Mouse (Mus musculus): ENCODE results near the gene Gm42688. TPM values are rescaled to one million over a fixed set of nuclear protein-coding genes. Genes with fewer than 3 reads are reported as not detected.
A peak's percentile ranks its signal among the peaks of the same experiment; 100 is the strongest.

Gm42688 gene
- polyA plus RNA-seq, 1 experiment from 2014 or later, result 1.9 TPM

DNA sequence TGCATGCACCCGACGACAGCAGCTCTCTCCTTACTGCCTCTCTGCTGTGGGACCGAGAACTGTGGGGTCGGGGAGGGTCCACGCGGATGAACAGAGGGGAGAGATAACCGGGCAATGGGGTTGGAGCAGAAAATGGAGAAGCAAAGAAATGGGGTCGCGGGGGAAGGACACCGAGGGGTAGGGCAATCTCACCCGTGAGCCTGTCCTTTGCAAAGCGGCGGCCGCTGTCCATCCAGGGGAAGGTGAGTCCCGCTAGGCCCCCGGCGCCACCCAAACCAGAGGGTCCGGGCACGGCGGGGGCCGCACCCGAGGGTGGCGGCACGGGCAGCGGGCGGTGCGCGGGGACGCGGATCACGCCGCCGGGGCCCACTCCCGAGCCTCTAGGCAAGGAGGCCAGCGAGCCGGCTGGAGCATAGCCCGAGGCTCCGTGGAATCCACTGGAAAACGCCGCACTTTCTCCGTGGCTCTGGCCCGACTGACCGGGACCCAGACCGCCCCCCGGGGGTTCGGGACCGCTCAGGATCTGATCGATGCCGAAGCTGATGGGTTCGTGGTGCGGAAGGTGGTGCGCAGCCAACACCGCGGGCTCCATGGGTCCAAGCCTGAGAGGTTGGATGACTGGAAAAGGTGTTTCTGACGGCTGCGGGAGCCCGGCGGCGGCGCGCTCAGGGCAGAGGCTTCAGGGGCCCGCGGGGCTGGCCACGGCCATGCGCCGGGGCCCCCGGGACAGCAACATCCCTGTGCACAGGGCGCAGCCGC lies 31.8 kb upstream of the Gm42688 start:
- Histone ChIP-seq H3K4me1 (replicated peaks) (peaks cover 30% of the 10 kb centered on the region), H3K9ac (0 out of 2 replicates have a peak overlapping the region, but pooled peaks have one; percentile 14), H3K4me2 (peak overlapping the region; percentile 45), H3K4me3 (peak overlapping the region; percentile 37), H3K36me3 (no peaks in the 10 kb centered on the region), H3K27me3 (peaks cover 99% of the 10 kb centered on the region), H3K27ac (no peak overlapping the region), H3K9me3 (replicated peaks) (no peaks in the 10 kb centered on the region)
- ATAC-seq (replicated peaks; ENCODE audit: insufficient number of reproducible peaks, insufficient read depth, low FRiP score, low read depth), result peak; percentile 44; the same call in 1 of the 2 replicates
- WGBS, result 1% methylated on average over 69 of the region's 69 CpGs

DNA sequence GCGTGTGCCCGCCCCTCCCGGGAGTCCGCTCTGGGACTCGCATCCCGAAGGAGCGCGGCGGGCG lies 31.3 kb upstream of the Gm42688 start, which contains the start of gene Tlx2:
Tlx2 (minus strand) TSS at position 47 of the 64 bp plus-strand sequence.
- H3K9me3 ChIP-seq (replicated peaks), result no peaks in the 10 kb centered on the region
- H3K9ac ChIP-seq, result 0 out of 2 replicates have a peak within 1 kb of the TSS, but pooled peaks have one; percentile 14
- H3K4me1 ChIP-seq (replicated peaks), result peaks cover 30% of the 10 kb centered on the region
- peak within 1 kb of the TSS; percentile 57 for H3K4me2 ChIP-seq
- no peaks in the 10 kb centered on the region for H3K36me3 ChIP-seq
- peaks cover 99% of the 10 kb centered on the region for H3K27me3 ChIP-seq
- H3K4me3 ChIP-seq, result peak within 1 kb of the TSS; percentile 37
- 2% methylated on average over 8 of the region's 10 CpGs for WGBS
- ATAC-seq (replicated peaks; ENCODE audit: insufficient number of reproducible peaks, insufficient read depth, low FRiP score, low read depth), result no peak
- no peak within 1 kb of the TSS for H3K27ac ChIP-seq

DNA sequence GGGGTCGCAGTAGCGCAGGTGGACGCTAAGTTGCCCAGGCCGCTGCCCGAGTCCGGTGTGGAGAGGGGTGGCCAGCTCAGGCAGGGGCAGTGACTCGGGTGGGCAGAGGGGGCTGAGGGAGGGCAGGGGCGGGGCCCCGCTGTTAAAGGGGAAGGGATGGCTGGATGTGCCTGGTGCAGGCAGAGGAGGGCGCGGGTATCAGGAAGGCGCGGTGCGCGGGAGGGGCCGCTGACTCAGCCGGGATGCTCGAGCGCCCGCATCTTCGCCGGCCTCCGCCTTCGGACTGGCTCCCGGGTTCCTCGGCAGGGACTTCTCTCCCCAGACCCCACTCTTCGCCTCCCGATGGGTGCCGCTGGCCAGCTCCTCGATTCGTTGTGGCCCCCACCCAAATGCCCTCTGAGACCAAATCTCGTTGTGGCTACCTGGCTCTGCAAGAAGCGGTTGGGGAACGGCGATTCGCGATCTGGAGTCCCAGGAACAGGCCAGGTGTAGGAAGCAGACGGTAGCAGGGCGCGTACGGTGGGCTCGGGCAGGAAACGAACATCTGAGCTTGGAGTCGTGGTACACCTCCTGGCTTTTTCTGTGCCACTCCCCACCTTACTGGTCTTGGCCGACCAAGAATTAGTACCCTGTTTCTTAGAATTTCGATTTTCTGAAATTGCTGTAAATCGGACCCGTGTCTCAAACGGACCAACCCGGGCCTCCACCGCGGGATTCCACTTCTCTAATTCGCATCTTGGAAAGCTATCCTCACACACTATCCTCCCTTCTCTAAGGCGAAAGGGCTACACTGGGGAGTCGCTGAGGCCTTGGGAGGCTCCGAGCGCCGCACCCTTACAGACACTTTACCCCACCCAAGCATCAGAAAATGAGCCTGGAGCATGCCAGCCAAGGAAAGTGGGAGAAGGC lies 30.9 kb upstream of the Gm42688 start:
- Histone ChIP-seq H3K27ac (no peak overlapping the region), H3K9me3 (replicated peaks) (no peaks in the 10 kb centered on the region), H3K9ac (no peak overlapping the region), H3K4me2 (peak overlapping the region; percentile 45), H3K27me3 (peaks cover 99% of the 10 kb centered on the region), H3K4me3 (peak overlapping the region; percentile 37), H3K36me3 (no peaks in the 10 kb centered on the region), H3K4me1 (replicated peaks) (peaks cover 30% of the 10 kb centered on the region)
- WGBS, result 1% methylated on average over 55 of the region's 58 CpGs
- no peak; the same call in 1 of the 2 replicates for ATAC-seq (replicated peaks; ENCODE audit: insufficient number of reproducible peaks, insufficient read depth, low FRiP score, low read depth)

DNA sequence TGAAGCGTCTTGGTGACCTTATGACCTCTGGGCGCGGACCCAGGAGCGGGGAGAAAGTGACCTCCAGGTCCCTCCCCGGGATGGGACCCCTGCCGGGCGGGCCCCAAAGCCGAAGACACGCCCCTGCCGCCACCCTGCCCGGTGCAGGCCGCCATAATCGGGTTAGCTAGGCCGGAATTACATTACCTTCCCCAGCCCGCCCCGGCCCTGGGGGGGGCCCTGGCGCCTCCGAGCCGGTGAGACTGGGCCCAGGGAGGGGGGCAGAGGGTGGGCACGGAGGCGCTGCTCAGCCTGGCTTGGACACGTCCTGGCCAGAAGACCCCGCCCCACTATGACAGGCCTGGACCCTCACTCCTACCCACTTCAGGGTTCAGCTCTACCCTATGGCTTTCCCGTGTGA lies 30.2 kb upstream of the Gm42688 start:
- peak overlapping the region; percentile 10; the same call in 1 of the 2 replicates for H3K4me3 ChIP-seq
- no peaks in the 10 kb centered on the region for H3K36me3 ChIP-seq
- no peaks in the 10 kb centered on the region for H3K9me3 ChIP-seq (replicated peaks)
- peaks cover 99% of the 10 kb centered on the region for H3K27me3 ChIP-seq
- H3K9ac ChIP-seq, result no peak overlapping the region
- peaks cover 30% of the 10 kb centered on the region for H3K4me1 ChIP-seq (replicated peaks)
- 3% methylated on average over 22 of the region's 24 CpGs for WGBS
- no peak overlapping the region for H3K4me2 ChIP-seq
- no peak overlapping the region for H3K27ac ChIP-seq
- ATAC-seq (replicated peaks; ENCODE audit: insufficient number of reproducible peaks, insufficient read depth, low FRiP score, low read depth), result peak; percentile 61; the same call in 1 of the 2 replicates

DNA sequence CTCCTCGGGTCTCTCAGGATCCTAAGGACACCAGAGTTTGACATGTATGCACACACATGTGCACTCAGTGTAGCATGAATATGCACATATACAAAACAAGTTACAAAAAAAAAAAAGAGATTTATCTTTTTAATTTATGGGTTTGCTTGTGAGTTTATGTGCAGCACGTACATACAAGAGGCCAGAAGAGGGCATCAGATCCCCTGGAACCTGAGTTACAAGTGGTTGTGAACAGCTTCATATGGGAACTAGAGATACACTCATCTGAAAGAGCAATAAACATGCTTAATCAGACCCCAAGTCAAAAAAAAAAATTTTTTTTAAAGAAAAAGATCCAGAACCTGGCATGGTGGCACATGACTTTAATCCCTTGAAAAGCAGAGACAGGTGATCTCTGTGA lies 26.4 kb upstream of the Gm42688 start:
- Histone ChIP-seq H3K9ac (no peak overlapping the region), H3K36me3 (no peaks in the 10 kb centered on the region), H3K9me3 (replicated peaks) (no peaks in the 10 kb centered on the region), H3K4me2 (no peak overlapping the region), H3K27ac (no peak overlapping the region), H3K4me1 (replicated peaks) (peaks cover 26% of the 10 kb centered on the region), H3K4me3 (no peak overlapping the region), H3K27me3 (peaks cover 74% of the 10 kb centered on the region)
- no peak for ATAC-seq (replicated peaks; ENCODE audit: insufficient number of reproducible peaks, insufficient read depth, low FRiP score, low read depth)
- WGBS, result 8% methylated on average over 2 of the region's 2 CpGs

DNA sequence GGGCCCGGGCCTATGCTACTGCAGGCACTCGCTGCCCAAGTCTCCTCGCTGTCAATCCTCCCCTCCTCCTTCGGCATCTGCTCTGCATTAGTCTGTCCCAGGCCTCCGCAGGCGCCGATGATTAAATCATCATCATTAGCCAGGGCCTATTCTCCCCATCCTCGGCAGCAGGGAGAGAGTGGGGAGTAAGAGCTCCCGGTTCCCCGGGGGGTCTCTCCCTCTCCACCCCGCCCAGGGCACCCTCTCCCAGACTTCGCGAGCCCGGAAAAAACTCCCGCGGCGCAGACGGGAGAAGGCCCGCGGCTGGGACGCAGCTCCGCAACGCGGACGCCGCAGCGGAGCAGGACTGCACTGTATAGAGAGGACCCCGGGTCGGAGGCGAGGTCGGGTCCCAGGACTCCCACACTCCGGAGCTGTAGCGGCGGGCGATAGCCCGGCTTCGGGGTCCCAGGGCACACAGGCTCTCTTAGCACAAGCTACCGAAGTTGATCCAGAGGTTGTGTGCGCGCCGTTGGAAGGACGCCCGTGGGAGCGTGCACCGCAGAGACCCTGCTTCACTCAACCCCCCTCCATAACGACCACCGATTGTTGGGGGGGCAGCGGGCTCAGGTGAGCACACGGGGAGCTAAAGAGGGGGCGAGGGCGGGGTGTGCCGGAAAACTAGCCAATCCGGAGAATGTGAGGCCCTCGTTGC lies 23.6 kb upstream of the Gm42688 start, which contains the start of gene Pcgf1:
Pcgf1 (plus strand) TSS at position 240 of the 694 bp plus-strand sequence.
- 1% methylated on average over 54 of the region's 54 CpGs for WGBS
- Histone ChIP-seq H3K9ac (peak within 1 kb of the TSS; percentile 83), H3K9me3 (replicated peaks) (no peaks in the 10 kb centered on the region), H3K4me2 (peak within 1 kb of the TSS; percentile 99), H3K27me3 (peaks cover 56% of the 10 kb centered on the region), H3K4me1 (replicated peaks) (peaks cover 13% of the 10 kb centered on the region), H3K4me3 (peak within 1 kb of the TSS; percentile 84), H3K27ac (peak within 1 kb of the TSS; percentile 86), H3K36me3 (peaks cover 14% of the 10 kb centered on the region)
- peak; percentile 53 for ATAC-seq (replicated peaks; ENCODE audit: insufficient number of reproducible peaks, insufficient read depth, low FRiP score, low read depth)

DNA sequence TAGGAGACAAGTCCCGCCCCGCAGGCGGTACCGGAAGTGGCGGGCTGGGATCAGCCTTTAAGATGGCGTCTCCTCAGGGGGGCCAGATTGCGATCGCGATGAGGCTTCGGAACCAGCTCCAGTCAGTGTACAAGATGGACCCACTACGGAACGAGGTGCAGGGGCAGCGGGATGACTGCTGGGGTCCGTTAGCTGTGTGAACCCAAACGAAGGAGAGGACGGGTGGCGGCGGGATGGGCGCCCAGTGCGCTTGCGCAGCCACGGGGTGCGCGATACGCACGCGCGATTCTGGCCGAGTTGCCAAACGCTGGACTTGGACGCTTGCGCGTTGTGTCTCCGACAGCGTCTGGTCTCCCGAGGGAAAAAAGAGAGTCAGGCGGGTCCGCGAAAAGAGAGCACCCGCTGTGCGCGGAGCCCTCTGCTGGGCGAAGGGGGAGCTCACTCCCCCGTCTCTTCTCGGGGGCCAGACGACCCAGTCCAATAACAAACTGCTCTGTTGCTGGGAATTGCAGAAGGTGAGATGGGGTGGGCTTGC lies 23.0 kb upstream of the Gm42688 start:
- Histone ChIP-seq H3K9ac (peak overlapping the region; percentile 83), H3K27ac (peak overlapping the region; percentile 86), H3K36me3 (peaks cover 14% of the 10 kb centered on the region), H3K27me3 (peaks cover 58% of the 10 kb centered on the region), H3K4me2 (peak overlapping the region; percentile 99), H3K4me3 (peak overlapping the region; percentile 84), H3K9me3 (replicated peaks) (no peaks in the 10 kb centered on the region), H3K4me1 (replicated peaks) (peaks cover 13% of the 10 kb centered on the region)
- ATAC-seq (replicated peaks; ENCODE audit: insufficient number of reproducible peaks, insufficient read depth, low FRiP score, low read depth), result peak; percentile 92
- WGBS, result under 1% methylated on average over 46 of the region's 46 CpGs

DNA sequence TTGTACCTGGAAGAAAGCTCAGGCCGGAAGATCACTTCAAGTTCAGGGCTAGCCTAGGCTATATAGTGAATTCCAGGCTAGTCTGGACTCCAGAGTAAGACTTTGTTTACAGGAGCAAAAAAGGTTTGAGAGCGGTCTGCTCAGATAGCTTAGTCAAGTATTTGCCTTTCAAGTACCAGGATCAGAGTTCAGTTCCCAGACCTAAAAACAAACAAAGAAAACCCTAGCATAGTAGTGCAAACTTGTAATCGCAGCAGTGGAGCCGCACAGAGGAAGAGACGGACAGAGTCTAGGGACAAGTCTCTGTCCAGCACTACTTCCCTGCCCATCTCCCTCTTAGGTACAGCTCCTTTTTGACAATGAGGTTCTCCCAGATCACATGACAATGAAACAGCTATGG lies 21.2 kb upstream of the Gm42688 start:
- no peak for ATAC-seq (replicated peaks; ENCODE audit: insufficient number of reproducible peaks, insufficient read depth, low FRiP score, low read depth)

DNA sequence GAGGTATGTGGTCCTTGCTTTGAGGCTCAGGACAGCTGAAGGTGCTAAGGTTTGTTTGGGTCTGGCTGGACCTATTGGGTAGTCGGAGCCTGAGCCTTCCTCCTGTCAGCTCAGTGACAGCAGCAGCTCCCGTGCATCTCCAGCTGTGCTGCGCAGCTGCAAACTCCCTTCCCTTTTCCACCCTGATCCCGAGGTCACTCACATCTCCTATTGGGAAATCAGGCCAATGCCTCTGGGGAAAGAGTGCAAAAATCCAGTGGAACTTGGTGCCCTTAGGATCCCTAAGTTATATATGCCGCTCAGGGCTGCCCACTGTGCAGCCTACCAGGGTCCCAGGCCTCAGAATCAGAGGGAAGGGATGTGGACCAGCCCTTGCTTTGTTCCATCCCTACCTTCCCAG lies 17.9 kb upstream of the Gm42688 start:
- 23% methylated on average over 5 of the region's 5 CpGs for WGBS
- Histone ChIP-seq H3K27ac (no peak overlapping the region), H3K9ac (no peak overlapping the region)

More for the DNA sequence above, 21.2 kb upstream of the Gm42688 start:
- no peak overlapping the region for H3K9ac ChIP-seq
- 92% methylated on average over 5 of the region's 5 CpGs for WGBS
- no peaks in the 10 kb centered on the region for H3K9me3 ChIP-seq (replicated peaks)
- peaks cover 14% of the 10 kb centered on the region for H3K36me3 ChIP-seq
- peaks cover 58% of the 10 kb centered on the region for H3K27me3 ChIP-seq
- H3K4me2 ChIP-seq, result no peak overlapping the region
- H3K27ac ChIP-seq, result no peak overlapping the region
- H3K4me1 ChIP-seq (replicated peaks), result peaks cover 13% of the 10 kb centered on the region
- H3K4me3 ChIP-seq, result no peak overlapping the region

DNA sequence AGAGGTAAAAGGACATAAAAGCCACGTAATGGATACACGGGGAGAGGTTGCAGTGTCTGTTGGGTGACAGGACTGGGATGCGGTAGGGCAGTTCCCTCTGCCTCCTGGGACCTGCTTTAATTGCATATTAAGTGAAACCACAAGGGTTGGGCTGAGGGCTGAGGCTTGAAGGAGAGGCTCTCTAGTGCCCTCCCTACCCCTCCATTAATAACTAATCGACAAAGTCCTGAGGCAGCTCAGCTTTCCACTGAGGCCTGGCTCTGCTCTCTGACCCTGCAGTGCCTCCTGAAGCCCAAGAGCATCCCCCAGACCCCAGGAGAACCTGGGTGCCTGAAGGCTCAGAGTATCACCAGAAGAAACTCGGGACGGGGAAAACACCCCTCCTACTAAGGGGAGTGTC lies 16.9 kb upstream of the Gm42688 start:
- no peak overlapping the region for H3K4me3 ChIP-seq
- no peak for ATAC-seq (replicated peaks; ENCODE audit: insufficient number of reproducible peaks, insufficient read depth, low FRiP score, low read depth)
- 15% methylated on average over 6 of the region's 6 CpGs for WGBS
- H3K36me3 ChIP-seq, result peaks cover 14% of the 10 kb centered on the region
- no peaks in the 10 kb centered on the region for H3K9me3 ChIP-seq (replicated peaks)
- peaks cover 74% of the 10 kb centered on the region for H3K27me3 ChIP-seq
- no peak overlapping the region for H3K27ac ChIP-seq
- H3K4me2 ChIP-seq, result no peak overlapping the region
- H3K9ac ChIP-seq, result no peak overlapping the region
- H3K4me1 ChIP-seq (replicated peaks), result peaks cover 21% of the 10 kb centered on the region

More for the DNA sequence above, 17.9 kb upstream of the Gm42688 start:
- no peak for ATAC-seq (replicated peaks; ENCODE audit: insufficient number of reproducible peaks, insufficient read depth, low FRiP score, low read depth)
- H3K4me3 ChIP-seq, result no peak overlapping the region
- H3K27me3 ChIP-seq, result peaks cover 66% of the 10 kb centered on the region
- H3K4me1 ChIP-seq (replicated peaks), result peaks cover 29% of the 10 kb centered on the region
- H3K4me2 ChIP-seq, result no peak overlapping the region
- H3K9me3 ChIP-seq (replicated peaks), result no peaks in the 10 kb centered on the region
- H3K36me3 ChIP-seq, result peaks cover 14% of the 10 kb centered on the region

Measured in heart, embryonic 15.5 days (tissue).